Mouse (Mus musculus) lung, adult 2 months (tissue): ENCODE data around the gene Trim40. TPM values are rescaled to one million over a fixed set of nuclear protein-coding genes. Genes with fewer than 3 reads are reported as not detected.
A peak's percentile ranks its signal among the peaks of the same experiment; 100 is the strongest.
"Not testable (repeated sequence)": the region's sequence is repeated elsewhere in the genome, so short reads cannot be mapped to it uniquely, and the experiment has no call there.

Experiments
- DNase-seq: peaks from one replicate; pipeline ENCODE4 v3.0.0; 2022
- H3K4me1 ChIP-seq: fragments of 200-500 bp; 2 replicates; pipeline ENCODE4 v1.6.1; 2011; ENCODE audit warnings: low read length; ENCODE audit not compliant: control insufficient read depth, insufficient read depth
- H3K4me3 ChIP-seq: fragments of 200-500 bp; replicated peaks from 2 replicates; pipeline ENCODE3; 2011; ENCODE audit warnings: low read depth, mild to moderate bottlenecking, control low read depth, low read length; ENCODE audit errors: extremely low read depth
- CTCF ChIP-seq: fragments of 200-500 bp; IDR thresholded peaks from 2 replicates; pipeline ENCODE4 v1.5.1; 2011; ENCODE audit warnings: mild to moderate bottlenecking, low read length, control low read depth; ENCODE audit not compliant: insufficient read depth
- POLR2A ChIP-seq: fragments of 200-500 bp; IDR thresholded peaks from 2 replicates; pipeline ENCODE4 v1.6.1; 2011; ENCODE audit warnings: low read depth, mild to moderate bottlenecking, control low read depth, low read length, borderline replicate concordance; ENCODE audit errors: extremely low read depth
- WGBS: fragments of 180-500 bp; shearing (Covaris S2); methylation state at CpG from one replicate; pipeline ENCODE4 v1.1.7; 2018; 5-methylcytosine and 5-hydroxymethylcytosine counted together
- polyA plus RNA-seq: library from polyadenylated mRNA; depleted of rRNA; stranded (reverse); fragments of >200 nt; gene quantifications from 2 replicates; pipeline ENCODE4 v1.2.3, GENCODE M21; 2012

Trim40 gene
- polyA plus RNA-seq, 1 experiment: 0.17 TPM

- no peak for DNase-seq
- no peak for TF ChIP-seq CTCF
- TF ChIP-seq POLR2A: no peak
- no peaks in the 10 kb centered on the region for H3K4me1 ChIP-seq
- no peak overlapping the region for H3K4me3 ChIP-seq
Measured at GRCm38 (mm10) chr17:36897065-36897464, 7.1 kb upstream of the Trim40 start.

DNA sequence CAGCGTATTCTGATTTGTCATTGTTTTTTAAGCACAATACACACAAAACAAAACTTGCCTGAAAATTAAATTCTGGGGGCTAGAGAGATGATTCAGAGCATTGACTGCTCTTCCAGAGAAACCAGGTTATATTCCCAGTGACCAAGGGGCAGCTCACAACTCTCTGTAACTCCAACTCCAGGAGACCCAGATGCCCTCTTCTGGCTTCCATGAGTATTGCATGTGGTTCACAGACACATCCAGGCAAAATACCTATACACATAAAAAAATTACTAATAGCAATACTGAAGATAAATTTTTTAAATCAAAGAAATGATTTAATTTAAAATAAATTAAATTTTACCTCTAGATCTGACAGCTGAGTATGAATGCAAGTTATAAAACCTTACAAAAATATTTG is 6.7 kb upstream of the Trim40 start:
- TF ChIP-seq CTCF (peak; percentile 30; the same call in 1 of the 2 replicates), POLR2A (no peak)
- 75% methylated on average over 1 of the region's 1 CpGs for WGBS
- peak; percentile 20 for DNase-seq
- Histone ChIP-seq H3K4me1 (no peaks in the 10 kb centered on the region), H3K4me3 (no peak overlapping the region)

DNA sequence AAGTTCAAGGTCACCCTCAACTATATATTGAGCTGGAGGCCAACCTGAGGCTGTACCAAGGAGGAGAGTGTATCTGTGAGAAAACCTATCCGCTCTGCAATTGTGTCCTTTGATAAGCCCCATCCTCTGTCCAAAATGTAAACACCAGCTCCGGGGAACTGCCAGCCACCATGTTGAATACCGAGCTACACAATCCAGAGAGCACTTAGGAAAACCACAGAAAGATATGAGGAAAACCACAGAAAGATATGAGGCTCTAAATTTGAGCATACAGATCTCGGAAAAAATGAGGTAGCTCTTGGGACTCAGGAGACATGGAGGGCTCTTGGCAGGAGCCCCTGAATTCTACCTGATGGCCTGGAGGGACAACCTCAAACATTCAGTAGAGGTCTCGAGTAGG is 3.5 kb upstream of the Trim40 start:
- Histone ChIP-seq H3K4me3 (no peak overlapping the region), H3K4me1 (no peaks in the 10 kb centered on the region)
- TF ChIP-seq POLR2A (no peak), CTCF (no peak)
- no peak for DNase-seq
- 35% methylated on average over 5 of the region's 5 CpGs for WGBS

GRCm38 (mm10) chr17:36892362-36892761 is 2.4 kb upstream of the Trim40 start:
- WGBS: 6% methylated on average over 2 of the region's 2 CpGs
- no peaks in the 10 kb centered on the region for H3K4me1 ChIP-seq
- no peak for TF ChIP-seq POLR2A
- peak; percentile 44 for TF ChIP-seq CTCF

GRCm38 (mm10) chr17:36891496-36891895 is 1.6 kb upstream of the Trim40 start:
- not testable (repeated sequence) for DNase-seq, H3K4me3 ChIP-seq, H3K4me1 ChIP-seq
- WGBS: 92% methylated on average over 1 of the region's 1 CpGs

More at GRCm38 (mm10) chr17:36892362-36892761, 2.4 kb upstream of the Trim40 start:
- DNase-seq: peak; percentile 31
- no peak overlapping the region for H3K4me3 ChIP-seq

- 79% methylated on average over 12 of the region's 12 CpGs for WGBS
- DNase-seq: no peak
- H3K4me3 ChIP-seq: no peak overlapping the region
- H3K4me1 ChIP-seq: no peaks in the 10 kb centered on the region
- TF ChIP-seq POLR2A (no peak), CTCF (no peak)
Measured at GRCm38 (mm10) chr17:36885132-36885790, 4.7 kb downstream of the Trim40 start.

- WGBS: 42% methylated on average over 2 of the region's 2 CpGs
- no peaks in the 10 kb centered on the region for H3K4me1 ChIP-seq
- no peak overlapping the region for H3K4me3 ChIP-seq
- DNase-seq: no peak
- TF ChIP-seq POLR2A (no peak), CTCF (no peak)
Measured at GRCm38 (mm10) chr17:36883350-36883749, 6.6 kb downstream of the Trim40 start.

- no peak overlapping the region for H3K4me3 ChIP-seq
- DNase-seq: no peak
- 29% methylated on average over 4 of the region's 4 CpGs for WGBS
- H3K4me1 ChIP-seq: no peaks in the 10 kb centered on the region
- TF ChIP-seq CTCF: no peak
- TF ChIP-seq POLR2A: no peak
Measured at GRCm38 (mm10) chr17:36874636-36875035, 15.3 kb downstream of the Trim40 start.

- no peak for DNase-seq
- no peaks in the 10 kb centered on the region for H3K4me1 ChIP-seq
- 57% methylated on average over 25 of the region's 25 CpGs for WGBS
- no peak overlapping the region for H3K4me3 ChIP-seq
- TF ChIP-seq POLR2A (no peak), CTCF (no peak)
Measured at GRCm38 (mm10) chr17:36869955-36870810, 19.7 kb downstream of the Trim40 start.
